Mouse (Mus musculus): ENCODE results near the gene Tmem11. TPM values are rescaled to one million over a fixed set of nuclear protein-coding genes. Genes with fewer than 3 reads are reported as not detected.

Gene Tmem11
- polyA plus RNA-seq, 1 experiment from 2014 or later, result 61.2 TPM

DNA sequence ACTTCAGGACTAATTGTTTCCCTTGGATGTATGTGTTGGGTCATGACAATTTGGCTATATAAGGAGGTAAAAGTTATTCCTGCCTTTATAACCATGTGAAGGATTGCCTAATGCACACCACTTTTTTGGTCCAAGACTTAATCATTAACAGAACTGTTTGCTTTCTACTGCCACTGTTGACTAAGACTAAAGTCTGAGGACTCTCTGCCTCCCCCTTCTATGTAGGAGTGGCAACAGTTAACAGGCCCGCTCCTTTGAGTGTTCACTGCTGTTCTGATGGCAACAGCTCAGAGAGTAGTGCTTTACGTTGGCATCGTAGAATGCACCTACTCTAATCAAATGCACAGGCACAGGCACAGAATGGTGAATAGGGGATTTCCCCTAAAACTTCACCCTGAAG is 53.9 kb downstream of the Tmem11 start:
- Histone ChIP-seq H3K36me3 (ENCODE audit: control insufficient read depth, insufficient read depth) (no peaks in the 10 kb centered on the region), H3K27ac (ENCODE audit: low read length) (no peak overlapping the region), H3K4me3 (replicated peaks; ENCODE audit: low read length) (no peak overlapping the region), H3K27me3 (replicated peaks; ENCODE audit: control insufficient read depth, insufficient read depth, low read length) (no peaks in the 10 kb centered on the region), H3K4me2 (ENCODE audit: low read length) (no peak overlapping the region), H3K9me3 (ENCODE audit: control insufficient read depth, low read length) (no peaks in the 10 kb centered on the region), H3K4me1 (replicated peaks; ENCODE audit: control insufficient read depth, insufficient read depth, low read length) (no peaks in the 10 kb centered on the region), H3K9ac (replicated peaks; ENCODE audit: low read depth, low read length) (no peak overlapping the region)
- no peak for ATAC-seq
- 86% methylated on average over 3 of the region's 3 CpGs for WGBS

GRCm38 (mm10) chr11:60823771-60824170 is 55.3 kb downstream of the Tmem11 start:
- no peak overlapping the region for H3K27ac ChIP-seq (ENCODE audit: low read length)
- no peaks in the 10 kb centered on the region for H3K4me1 ChIP-seq (replicated peaks; ENCODE audit: control insufficient read depth, insufficient read depth, low read length)
- H3K4me3 ChIP-seq (replicated peaks; ENCODE audit: low read length), result no peak overlapping the region
- H3K9ac ChIP-seq (replicated peaks; ENCODE audit: low read depth, low read length), result no peak overlapping the region
- H3K4me2 ChIP-seq (ENCODE audit: low read length), result no peak overlapping the region
- ATAC-seq, result no peak
- no peaks in the 10 kb centered on the region for H3K27me3 ChIP-seq (replicated peaks; ENCODE audit: control insufficient read depth, insufficient read depth, low read length)
- no peaks in the 10 kb centered on the region for H3K9me3 ChIP-seq (ENCODE audit: control insufficient read depth, low read length)
- H3K36me3 ChIP-seq (ENCODE audit: control insufficient read depth, insufficient read depth), result no peaks in the 10 kb centered on the region
- WGBS, result 68% methylated on average over 2 of the region's 2 CpGs

DNA sequence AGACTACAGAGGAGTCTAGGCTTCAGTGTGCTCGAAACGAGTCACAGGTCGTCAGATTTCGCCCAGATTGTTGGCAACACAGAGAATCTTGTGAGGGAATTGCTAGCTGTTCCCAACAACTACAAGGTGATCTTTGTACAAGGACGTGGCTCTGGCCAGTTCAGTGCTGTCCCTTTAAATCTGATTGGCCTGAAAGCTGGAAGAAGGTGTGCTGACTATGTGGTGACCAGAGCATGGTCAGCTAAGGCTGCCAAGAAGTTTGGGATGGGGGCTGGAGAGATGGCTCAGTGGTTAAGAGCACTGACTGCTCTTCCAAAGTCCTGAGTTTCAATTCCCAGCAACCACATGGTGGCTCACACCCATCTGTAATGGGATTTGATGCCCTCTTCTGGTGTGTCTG is 62.7 kb downstream of the Tmem11 start:
- no peak overlapping the region for H3K9ac ChIP-seq (replicated peaks; ENCODE audit: low read depth, low read length)
- H3K36me3 ChIP-seq (ENCODE audit: control insufficient read depth, insufficient read depth), result no peaks in the 10 kb centered on the region
- no peaks in the 10 kb centered on the region for H3K27me3 ChIP-seq (replicated peaks; ENCODE audit: control insufficient read depth, insufficient read depth, low read length)
- no peaks in the 10 kb centered on the region for H3K4me1 ChIP-seq (replicated peaks; ENCODE audit: control insufficient read depth, insufficient read depth, low read length)
- no peak for ATAC-seq
- 70% methylated on average over 5 of the region's 5 CpGs for WGBS
- H3K9me3 ChIP-seq (ENCODE audit: control insufficient read depth, low read length), result no peaks in the 10 kb centered on the region
- H3K4me3 ChIP-seq (replicated peaks; ENCODE audit: low read length), result no peak overlapping the region
- H3K4me2 ChIP-seq (ENCODE audit: low read length), result no peak overlapping the region
- H3K27ac ChIP-seq (ENCODE audit: low read length), result no peak overlapping the region

Other genes with a start within 250 kb of the Tmem11 start
- gene Llgl1, start 179.5 kb downstream of the Tmem11 start, polyA plus RNA-seq (2015; fragmentation: Nextera tagmentation; extraction: Ambion mirVana), result 78.7 and 86.9 TPM in 2 replicates
- gene Flii, start 152.0 kb downstream of the Tmem11 start, polyA plus RNA-seq (2015; fragmentation: Nextera tagmentation; extraction: Ambion mirVana), result 82.9 and 85.7 TPM in 2 replicates
- 25.5 and 25.7 TPM in 2 replicates for gene Mief2, start 150.9 kb downstream of the Tmem11 start, polyA plus RNA-seq (2015; fragmentation: Nextera tagmentation; extraction: Ambion mirVana)
- gene Top3a, start 101.9 kb downstream of the Tmem11 start, polyA plus RNA-seq (2015; fragmentation: Nextera tagmentation; extraction: Ambion mirVana), result 11.5 and 12.2 TPM in 2 replicates
- 7.0 and 7.8 TPM in 2 replicates for gene Smcr8, start 101.7 kb downstream of the Tmem11 start, polyA plus RNA-seq (2015; fragmentation: Nextera tagmentation; extraction: Ambion mirVana)
- 14.9 and 17.7 TPM in 2 replicates for gene Shmt1, start 67.6 kb downstream of the Tmem11 start, polyA plus RNA-seq (2015; fragmentation: Nextera tagmentation; extraction: Ambion mirVana)
- gene Dhrs7b, start 48.6 kb downstream of the Tmem11 start, polyA plus RNA-seq (2015; fragmentation: Nextera tagmentation; extraction: Ambion mirVana), result 29.5 and 34.5 TPM in 2 replicates
- 32.5 and 35.0 TPM in 2 replicates for gene Natd1, start 35.5 kb upstream of the Tmem11 start, polyA plus RNA-seq (2015; fragmentation: Nextera tagmentation; extraction: Ambion mirVana)
- gene Map2k3, start 52.8 kb upstream of the Tmem11 start, polyA plus RNA-seq (2015; fragmentation: Nextera tagmentation; extraction: Ambion mirVana), result 33.6 and 38.1 TPM in 2 replicates
- gene Kcnj12, start 143.3 kb upstream of the Tmem11 start, polyA plus RNA-seq (2015; fragmentation: Nextera tagmentation; extraction: Ambion mirVana), result 0.92 and 1.6 TPM in 2 replicates
- gene Tnfrsf13b, start 247.5 kb upstream of the Tmem11 start, polyA plus RNA-seq (2015; fragmentation: Nextera tagmentation; extraction: Ambion mirVana), result 0.57 and 1.1 TPM in 2 replicates